Mouse (Mus musculus) mouse embryonic stem cell (cell line): ENCODE measurements around the gene Gtsf1l.

Experiments
- in situ Hi-C, 2 experiments: fragments of 300-500 bp; cut with MboI; formaldehyde crosslinking; loops; 1 replicate in 1 of 2; 3 replicates in 1 of 2; pipeline ENCODE4 v1.14.3; 2019 to 2020; ENCODE audit warnings: low sequenced_read_pairs in 2 of 2, low pct_unique_long_range_greater_than_20kb in 1 of 2, mixed read lengths in 1 of 2; ENCODE audit not compliant: unreplicated experiment in 1 of 2

Gtsf1l gene

DNA sequence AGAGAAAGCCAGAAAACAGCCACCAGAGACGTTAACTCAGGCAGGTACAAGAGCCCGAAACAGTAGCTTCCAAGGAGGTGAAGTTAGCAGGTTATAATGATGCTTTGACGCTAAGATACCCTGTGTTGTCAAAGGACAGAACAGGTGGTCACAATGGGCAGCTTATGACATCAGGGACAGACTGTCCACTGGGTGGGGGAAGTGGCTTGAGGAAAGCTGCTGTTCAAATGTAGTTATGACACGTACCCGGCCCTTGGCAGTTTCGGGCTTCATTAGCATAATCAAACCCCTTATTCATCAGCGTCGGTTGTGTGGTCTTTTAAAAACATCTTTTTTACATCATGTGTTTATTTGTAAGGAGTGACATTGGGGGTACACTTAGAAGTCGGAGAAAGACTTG is at the start of gene Gtsf1l:
TSS of gene Gtsf1l (minus strand) at position 128 of the 400 bp plus-strand sequence.
- in situ Hi-C loops = no loop called here

GRCm38 (mm10) chr2:163136996-163137395 is 49.3 kb upstream of the Gtsf1l start:
- in situ Hi-C loops = no loop called here

DNA sequence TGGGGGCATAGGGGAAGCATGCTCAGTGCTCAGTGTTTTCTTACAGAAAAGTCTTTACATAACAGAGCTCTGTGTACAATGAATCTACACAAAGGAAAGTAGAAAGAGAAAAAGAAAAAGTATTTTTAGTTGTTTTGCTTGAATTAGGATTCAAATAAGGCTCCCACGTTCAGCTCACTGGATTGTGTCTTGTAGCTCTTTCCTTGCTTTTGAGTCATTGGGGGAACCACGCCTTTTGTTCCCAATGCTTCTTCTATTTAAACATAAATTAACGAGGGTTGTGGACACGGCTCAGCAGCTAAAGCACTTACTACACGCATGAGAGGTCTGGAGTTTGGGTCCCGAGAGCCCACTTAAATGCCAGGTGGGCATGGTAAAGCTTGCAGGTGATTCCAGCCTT is 48.3 kb upstream of the Gtsf1l start:
- in situ Hi-C loops = no loop called here

DNA sequence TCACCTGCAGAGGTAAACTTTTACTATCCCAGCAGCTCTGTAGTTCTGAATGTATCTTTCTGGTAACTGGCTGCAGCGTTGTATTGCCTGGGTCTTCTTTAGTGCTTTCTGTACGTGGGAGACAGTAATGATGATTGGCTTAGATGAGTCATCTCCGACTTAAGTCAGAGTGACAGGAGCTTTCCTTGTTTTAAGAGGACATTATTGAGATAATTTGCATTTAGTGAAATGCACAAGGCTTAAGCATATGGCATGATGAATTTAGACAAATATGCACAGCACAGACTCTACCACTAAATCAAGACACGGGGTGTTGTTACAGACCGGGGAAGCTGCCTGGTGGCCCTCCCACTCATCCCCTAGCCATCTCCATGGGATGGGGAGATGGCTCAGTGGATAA is 44.7 kb upstream of the Gtsf1l start:
- in situ Hi-C loops = no loop called here

- in situ Hi-C loops = no loop called here
Observed at GRCm38 (mm10) chr2:163130837-163131236, 43.2 kb upstream of the Gtsf1l start.

DNA sequence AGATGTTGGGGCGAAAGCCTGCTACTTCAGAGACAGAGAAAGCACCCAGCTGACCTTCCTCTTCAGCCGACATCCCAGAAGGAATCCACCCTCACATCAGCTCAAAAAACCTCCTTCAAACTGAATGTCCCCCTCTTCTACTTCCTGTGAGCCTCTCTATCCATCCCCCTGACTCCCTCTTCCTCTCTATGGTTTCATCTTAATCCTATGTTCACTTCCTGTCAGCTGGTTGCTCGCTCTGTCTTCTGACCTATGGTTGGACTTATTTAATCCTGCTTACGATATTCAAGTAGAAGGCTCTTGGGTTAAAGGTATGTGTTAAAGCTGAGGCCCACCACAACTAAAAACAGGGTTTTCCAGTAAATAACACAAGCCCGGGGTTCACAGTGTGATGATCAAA is 35.8 kb upstream of the Gtsf1l start:
- in situ Hi-C loops = no loop called here

- in situ Hi-C loops = no loop called here
Observed at GRCm38 (mm10) chr2:163122319-163122718, 34.7 kb upstream of the Gtsf1l start.

GRCm38 (mm10) chr2:163121353-163121660 is 33.7 kb upstream of the Gtsf1l start:
- in situ Hi-C loops = no loop called here

- in situ Hi-C loops = no loop called here
Observed at GRCm38 (mm10) chr2:163120626-163121352, 33.1 kb upstream of the Gtsf1l start.

DNA sequence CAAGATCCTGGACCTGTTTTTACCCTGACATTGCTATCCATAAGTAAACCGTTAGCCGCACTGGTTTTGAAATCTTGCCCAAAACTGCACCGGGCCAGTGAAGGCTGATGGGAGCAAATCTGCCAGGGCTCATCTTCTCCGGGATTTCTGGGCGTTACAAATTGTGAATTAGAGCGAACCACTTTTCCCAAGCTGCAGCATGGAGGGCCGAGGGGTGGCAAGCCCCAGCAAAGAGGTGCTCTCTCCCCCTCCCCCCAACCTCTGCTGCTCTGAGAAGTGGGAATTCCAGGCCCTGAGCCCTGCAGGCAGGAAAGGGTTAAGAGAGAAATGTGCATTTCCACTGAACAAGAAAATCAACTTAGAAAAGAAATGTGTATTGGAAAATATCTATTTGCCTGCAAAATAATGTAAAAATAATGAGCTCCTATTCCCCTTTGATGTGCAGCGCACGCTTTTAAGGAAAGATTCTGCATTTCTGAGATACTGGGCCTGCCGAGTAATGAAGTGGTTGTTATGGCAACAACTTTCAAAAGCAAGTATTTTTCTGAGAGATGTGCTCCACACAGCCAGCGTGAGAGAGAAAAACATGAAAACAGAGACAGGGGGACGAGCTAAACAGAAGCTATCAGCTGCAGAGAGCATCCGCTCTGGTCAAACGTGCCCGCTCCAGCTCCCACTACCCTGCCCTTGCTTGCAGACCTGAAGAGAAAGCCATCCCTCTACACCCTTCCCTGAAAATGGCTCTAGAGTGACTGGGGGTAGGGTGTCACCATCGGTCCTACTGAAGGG is 24.0 kb upstream of the Gtsf1l start:
- in situ Hi-C loops = no loop called here

DNA sequence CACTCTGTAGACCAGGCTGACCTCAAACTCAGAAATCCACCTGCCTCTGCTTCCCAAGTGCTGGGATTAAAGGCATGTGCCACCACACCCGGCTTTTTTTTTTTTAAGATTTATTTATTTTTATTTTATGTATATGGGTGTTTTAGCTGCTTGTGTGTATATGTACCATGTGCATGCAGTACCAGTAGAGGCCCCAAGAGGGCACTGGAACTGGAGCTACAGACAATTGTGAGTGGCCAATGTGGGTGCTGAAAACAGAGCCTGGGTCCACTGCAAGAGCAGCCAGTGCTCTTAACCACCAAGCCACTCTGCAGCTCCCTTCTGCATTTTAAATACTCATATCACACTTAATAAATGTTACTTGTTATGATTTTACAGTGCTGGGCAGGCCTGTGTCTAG is 23.1 kb upstream of the Gtsf1l start:
- in situ Hi-C loops = no loop called here

DNA sequence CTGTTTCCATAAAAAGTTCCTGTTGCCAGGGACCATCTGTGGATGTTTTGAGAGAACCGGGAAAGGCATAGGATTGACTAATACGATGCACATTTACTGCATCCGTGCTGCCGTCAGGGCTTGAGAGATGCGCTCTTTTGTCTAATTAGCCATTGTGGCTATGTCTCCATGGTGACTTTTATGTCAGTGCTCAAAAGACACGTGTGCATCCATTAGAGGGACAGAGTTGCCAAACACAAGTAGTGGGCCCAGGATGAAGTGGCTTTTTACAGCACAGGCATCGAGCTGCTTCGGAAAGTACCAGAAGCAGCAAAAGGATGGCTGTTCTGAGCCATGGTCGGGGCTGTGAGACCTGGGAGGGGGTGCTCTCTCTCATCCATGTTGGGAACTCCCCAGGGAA is 20.7 kb upstream of the Gtsf1l start:
- in situ Hi-C loops = no loop called here

DNA sequence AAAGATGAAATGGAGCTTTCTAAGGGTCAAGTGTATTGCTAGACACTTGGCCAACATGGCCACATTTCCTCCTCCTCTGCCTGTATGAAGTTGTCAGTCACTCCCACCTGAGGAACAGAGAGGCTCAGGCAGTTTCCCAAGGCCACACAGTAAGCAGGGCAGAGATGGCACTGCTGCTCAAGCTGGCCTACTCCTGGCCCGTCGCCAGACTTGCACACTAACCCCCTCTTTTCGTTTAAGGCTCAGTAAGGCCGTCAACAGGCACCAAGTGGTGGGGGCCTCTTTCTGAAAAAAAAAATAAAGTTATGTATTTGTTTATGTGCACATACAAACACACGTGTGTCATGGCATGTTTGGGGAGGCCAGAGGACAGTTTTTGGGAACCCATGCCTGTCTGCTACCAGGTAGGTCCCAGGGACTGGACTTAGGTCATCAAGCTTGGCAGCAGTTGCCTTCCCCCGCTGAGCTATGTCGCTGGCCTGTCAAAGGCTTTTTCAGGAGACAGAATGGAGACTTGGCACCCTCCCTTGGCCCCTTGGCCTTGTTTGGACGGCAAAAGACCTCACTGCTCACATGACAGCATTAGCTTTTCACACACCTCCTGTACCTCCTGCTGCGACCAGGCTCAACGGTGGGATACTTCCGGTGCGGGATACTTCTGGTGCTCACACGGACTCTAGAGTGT is 16.6 kb upstream of the Gtsf1l start:
- in situ Hi-C loops = loop anchor here in 1 of 2 experiments (5.0 kb wide), 1 partner anchor 228 kb away; no protein-coding TSS in a partner anchor

DNA sequence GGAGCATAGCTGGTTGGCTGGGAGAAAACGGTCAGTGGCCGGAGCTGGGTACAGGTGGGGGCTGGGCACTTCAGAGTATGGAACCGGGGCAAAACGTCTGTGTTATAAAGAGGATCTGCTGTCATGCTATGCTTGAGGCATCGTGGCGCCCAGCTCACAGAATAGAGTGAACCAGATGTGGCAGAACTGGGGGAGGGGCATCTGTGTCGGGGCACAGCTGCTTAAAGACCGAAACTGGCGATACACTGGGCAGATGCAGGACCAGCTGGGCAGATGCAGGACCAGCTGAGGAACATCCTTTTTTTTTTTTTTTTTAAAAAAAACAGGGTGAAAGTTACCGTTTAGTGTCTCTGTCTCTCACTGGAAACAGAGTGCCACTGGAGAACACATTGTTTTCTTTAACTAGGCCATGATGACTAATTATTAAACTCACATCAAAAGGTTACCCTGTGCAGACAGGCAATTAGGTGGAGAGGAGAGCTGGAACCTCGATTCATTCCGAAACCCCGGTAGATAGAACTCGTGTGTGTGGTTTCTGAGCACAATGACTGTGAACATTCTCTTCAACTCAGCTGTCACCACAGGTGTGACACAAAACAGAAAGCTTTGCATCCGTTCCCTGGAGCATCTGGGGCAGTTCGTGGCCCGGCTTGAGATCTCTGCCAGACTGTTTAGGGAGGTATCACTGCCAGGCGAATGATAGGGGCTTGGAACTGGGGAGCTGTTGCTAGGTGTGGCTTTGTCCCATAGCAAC is 15.4 kb upstream of the Gtsf1l start:
- in situ Hi-C loops = loop anchor here in 1 of 2 experiments (5.0 kb wide), 1 partner anchor 229 kb away; no protein-coding TSS in a partner anchor

GRCm38 (mm10) chr2:163102216-163102615 is 14.6 kb upstream of the Gtsf1l start:
- in situ Hi-C loops = loop anchor here in 1 of 2 experiments (5.0 kb wide), 1 partner anchor 230 kb away; no protein-coding TSS in a partner anchor

- in situ Hi-C loops = loop anchor here in 1 of 2 experiments (5.0 kb wide), 1 partner anchor 231 kb away; no protein-coding TSS in a partner anchor
Observed at GRCm38 (mm10) chr2:163101646-163102203, 14.1 kb upstream of the Gtsf1l start.

- in situ Hi-C loops = loop anchor here in 1 of 2 experiments (5.0 kb wide), 1 partner anchor 232 kb away; no protein-coding TSS in a partner anchor
Observed at GRCm38 (mm10) chr2:163100551-163100950, 12.9 kb upstream of the Gtsf1l start.

GRCm38 (mm10) chr2:163099919-163100318 is 12.3 kb upstream of the Gtsf1l start:
- in situ Hi-C loops = loop anchor here (5.0 to 10.0 kb wide), 3 partner anchors 175 to 235 kb away; no protein-coding TSS in a partner anchor
